Mouse (Mus musculus) ES-E14 (cell line): ENCODE measurements at regions not wholly inside any gene's neighbourhood (a gene's known extent, or its start where the extent isn't known, plus 50 kb on each side); places are given as distances from the start of the nearest gene placed in this dataset.

ENCODE experiments used
- DNase-seq: peaks from one replicate; pipeline ENCODE4 v3.0.0-alpha.2; 2013; ENCODE audit warnings: low read depth, low spot score
- H3K27ac ChIP-seq: 2 replicates; pipeline ENCODE4 v1.5.1; 2012; ENCODE audit warnings: low read depth, mild to moderate bottlenecking, low read length, moderate library complexity, mixed read lengths; ENCODE audit not compliant: poor library complexity, insufficient read depth, severe bottlenecking
- H3K36me3 ChIP-seq: 2 replicates; pipeline ENCODE4 v1.6.1; 2012; ENCODE audit warnings: mild to moderate bottlenecking, low read length, moderate library complexity, mixed read lengths; ENCODE audit not compliant: control insufficient read depth, poor library complexity, insufficient read depth, severe bottlenecking
- H3K4me1 ChIP-seq, 2 experiments: fragments of 150-350 bp in 1 of 2; sonication (generic) in 1 of 2; 2 replicates each; pipeline ENCODE4 v1.6.1; 2012; ENCODE audit warnings: low read length in 2 of 2, mild to moderate bottlenecking in 1 of 2, mixed read lengths in 1 of 2; ENCODE audit not compliant: control insufficient read depth in 2 of 2, insufficient read depth in 2 of 2, poor library complexity in 1 of 2
- H3K4me3 ChIP-seq, 2 experiments: fragments of 150-350 bp in 1 of 2; sonication (generic) in 1 of 2; 2 replicates each; pipeline ENCODE4 v1.5.1; 2012; ENCODE audit warnings: low read length in 2 of 2, low read depth in 1 of 2, mild to moderate bottlenecking in 1 of 2, mixed read lengths in 1 of 2; ENCODE audit not compliant: insufficient read depth in 1 of 2, poor library complexity in 1 of 2, severe bottlenecking in 1 of 2
- H3K9ac ChIP-seq: 2 replicates; pipeline ENCODE4 v1.6.1; 2012; ENCODE audit warnings: low read depth, mild to moderate bottlenecking, low read length, mixed read lengths; ENCODE audit not compliant: poor library complexity, insufficient read depth, severe bottlenecking
- H3K9me3 ChIP-seq: fragments of 150-350 bp; sonication (generic); 2 replicates; pipeline ENCODE4 v1.6.1; 2012; ENCODE audit warnings: low read depth, mild to moderate bottlenecking, low read length; ENCODE audit not compliant: control insufficient read depth, insufficient read depth
- CHD2 ChIP-seq: IDR thresholded peaks from 2 replicates; pipeline ENCODE4 v1.6.1; 2014; ENCODE audit warnings: mild to moderate bottlenecking, low read depth, low read length, inconsistent platforms
- HCFC1 ChIP-seq: IDR thresholded peaks from 2 replicates; pipeline ENCODE4 v1.6.1; 2012; ENCODE audit warnings: low read length, inconsistent platforms, borderline replicate concordance; ENCODE audit not compliant: insufficient read depth
- MAFK ChIP-seq: IDR thresholded peaks from 2 replicates; pipeline ENCODE4 v1.6.1; 2014; ENCODE audit warnings: mild to moderate bottlenecking, low read depth, low read length, inconsistent platforms; ENCODE audit not compliant: insufficient read depth
- ZC3H11A ChIP-seq: IDR thresholded peaks from 2 replicates; pipeline ENCODE4 v1.6.1; 2012; ENCODE audit warnings: low read depth, mild to moderate bottlenecking, inconsistent platforms, low read length, borderline replicate concordance
- ZNF384 ChIP-seq: IDR thresholded peaks from 2 replicates; pipeline ENCODE4 v1.6.1; 2012; ENCODE audit warnings: low read depth, low read length, inconsistent platforms
- in situ Hi-C, 2 experiments: fragments of 600-800 bp; cut with MboI; formaldehyde crosslinking; loops; one replicate each; pipeline ENCODE4 v1.15.1; 2025; ENCODE audit warnings: low sequenced_read_pairs in 2 of 2, inconsistent platforms in 1 of 2; ENCODE audit not compliant: unreplicated experiment in 2 of 2

DNA sequence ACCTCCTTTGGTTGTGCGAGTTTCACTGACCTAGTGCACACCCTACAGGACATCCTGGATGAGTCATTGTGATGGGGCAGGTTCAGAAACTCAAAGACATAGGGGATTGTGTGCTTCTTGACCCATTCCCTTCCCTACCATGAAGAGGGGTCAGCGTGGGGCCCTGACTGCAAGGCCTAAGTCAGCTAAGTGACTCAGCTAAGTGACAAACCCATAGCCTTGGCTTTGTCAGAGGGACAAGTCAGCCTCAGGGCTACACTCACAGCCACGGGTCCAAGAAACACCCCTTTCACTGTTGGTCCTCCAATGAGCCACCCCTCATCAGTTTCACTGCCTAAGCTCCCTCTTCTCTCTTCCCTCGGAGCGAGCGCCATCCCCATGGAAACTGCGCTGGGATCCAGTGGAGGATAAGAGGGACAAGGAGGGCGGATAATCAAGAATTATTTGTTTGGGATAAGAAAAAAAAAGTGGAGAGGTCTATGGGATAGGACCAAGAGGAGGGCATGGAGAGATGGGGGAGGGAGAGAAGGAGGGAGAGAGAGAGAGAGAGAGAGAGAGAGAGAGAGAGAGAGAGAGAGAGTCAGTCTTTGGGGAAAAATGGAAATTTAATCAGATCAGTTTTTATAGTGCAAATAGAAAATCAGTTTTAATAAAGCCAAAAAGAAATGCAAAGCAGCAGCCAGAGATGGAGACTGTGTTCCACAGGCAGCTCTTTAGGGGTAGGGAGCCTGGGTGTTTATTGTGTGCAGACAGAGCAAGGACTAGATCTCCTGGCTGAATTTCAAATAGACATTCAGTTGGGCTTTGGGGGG is 183.7 kb upstream of the 4931429L15Rik start:
- Histone ChIP-seq H3K4me1 (no peaks in the 10 kb centered on the region), H3K36me3 (no peaks in the 10 kb centered on the region), H3K27ac (no peak overlapping the region), H3K4me3 (no peak overlapping the region), H3K9me3 (no peaks in the 10 kb centered on the region), H3K9ac (no peak overlapping the region)
- DNase-seq, result no peak
- TF ChIP-seq ZNF384 (no peak), HCFC1 (no peak), MAFK (no peak), CHD2 (no peak), ZC3H11A (no peak)
- in situ Hi-C loops, result no loop called here

DNA sequence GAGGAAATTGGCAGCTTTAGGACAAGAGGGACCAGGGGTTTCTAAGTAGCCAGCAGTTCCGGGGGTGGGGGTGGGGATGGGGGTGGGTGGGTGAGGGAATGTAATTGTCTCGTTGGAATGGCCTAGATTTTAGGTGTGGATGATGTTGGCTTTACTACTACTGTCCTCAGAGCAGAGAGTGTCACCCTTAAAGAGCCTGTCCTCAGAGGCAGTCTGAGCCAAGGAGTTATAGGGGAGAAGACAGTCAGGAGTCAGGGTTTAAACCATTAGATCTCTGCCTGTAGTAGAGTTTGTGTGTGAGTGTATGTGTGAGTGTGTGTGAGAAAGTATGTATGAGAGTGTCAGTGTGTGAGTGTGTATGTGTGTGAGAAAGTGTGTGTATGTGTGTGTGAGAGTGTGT is 179.6 kb upstream of the 4931429L15Rik start:
- in situ Hi-C loops, result no loop called here

DNA sequence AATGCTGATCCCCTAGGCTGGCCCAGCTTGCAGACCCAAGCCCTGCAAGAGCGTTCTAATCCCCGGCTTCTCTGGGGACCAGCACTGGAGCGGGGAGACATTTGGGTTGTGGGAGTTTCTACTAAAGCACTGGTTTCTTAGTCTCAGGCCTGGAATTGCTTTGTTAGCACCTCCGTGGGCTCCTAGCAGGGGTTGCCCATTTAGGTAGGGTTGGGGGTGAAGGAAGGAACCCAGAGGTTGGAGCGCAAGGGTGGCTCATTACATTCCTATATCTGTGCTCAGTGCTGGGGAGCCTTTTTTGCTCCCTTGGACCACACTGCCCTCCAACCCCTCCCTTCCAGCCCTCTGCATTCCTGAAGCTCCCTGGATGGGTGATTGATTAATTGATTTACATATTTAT is 179.1 kb upstream of the 4931429L15Rik start:
- TF ChIP-seq ZC3H11A (no peak), CHD2 (no peak), MAFK (no peak), HCFC1 (no peak), ZNF384 (no peak)
- Histone ChIP-seq H3K27ac (no peak overlapping the region), H3K9ac (no peak overlapping the region), H3K4me3 (no peak overlapping the region), H3K4me1 (no peaks in the 10 kb centered on the region), H3K9me3 (no peaks in the 10 kb centered on the region), H3K36me3 (no peaks in the 10 kb centered on the region)
- in situ Hi-C loops, result no loop called here
- DNase-seq, result no peak

More for the DNA sequence above, 179.6 kb upstream of the 4931429L15Rik start:
- Histone ChIP-seq H3K9me3 (no peaks in the 10 kb centered on the region), H3K4me3 (no peak overlapping the region), H3K9ac (no peak overlapping the region), H3K4me1 (no peaks in the 10 kb centered on the region), H3K36me3 (no peaks in the 10 kb centered on the region), H3K27ac (no peak overlapping the region)
- TF ChIP-seq HCFC1 (no peak), CHD2 (no peak), ZNF384 (no peak), ZC3H11A (no peak), MAFK (no peak)
- no peak for DNase-seq

DNA sequence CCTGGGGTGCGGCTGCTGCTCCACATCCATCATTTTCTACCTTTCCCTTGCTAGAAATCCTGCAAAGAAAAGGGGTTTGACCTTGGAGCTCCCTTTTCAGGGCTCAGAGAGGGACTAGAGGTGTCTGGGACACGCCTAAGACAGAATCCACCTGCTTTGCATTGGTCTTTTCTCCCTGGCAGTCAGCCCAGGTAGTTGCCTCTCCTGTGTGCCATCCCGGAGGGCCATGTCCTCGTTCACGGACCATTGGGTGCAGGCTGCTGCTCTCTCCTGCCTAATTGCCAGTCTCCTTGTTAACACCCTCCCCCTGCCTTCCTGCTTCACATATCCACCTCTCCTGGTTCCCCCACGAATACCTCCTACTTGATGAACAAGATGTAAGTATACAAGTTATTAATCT is 175.5 kb upstream of the 4931429L15Rik start:
- H3K9me3 ChIP-seq, result no peaks in the 10 kb centered on the region
- DNase-seq, result no peak
- H3K9ac ChIP-seq, result no peak overlapping the region
- in situ Hi-C loops, result no loop called here
- no peak overlapping the region for H3K27ac ChIP-seq
- H3K4me1 ChIP-seq, result no peaks in the 10 kb centered on the region
- TF ChIP-seq HCFC1 (no peak), ZNF384 (no peak), CHD2 (no peak), ZC3H11A (no peak), MAFK (no peak)
- H3K4me3 ChIP-seq, result no peak overlapping the region
- no peaks in the 10 kb centered on the region for H3K36me3 ChIP-seq
